Mouse (Mus musculus) limb, embryonic 15.5 days (tissue): ENCODE data around the gene St3gal6. TPM values are rescaled to one million over a fixed set of nuclear protein-coding genes. Genes with fewer than 3 reads are reported as not detected.

Source experiments
- ATAC-seq: fragments of 200-750 bp; cut with Nextera tagmentation; 2 replicates; pipeline ENCODE4 v1.8.0; 2017; ENCODE audit warnings: low read depth, moderate TSS enrichment; ENCODE audit not compliant: insufficient number of reproducible peaks, low FRiP score, low TSS enrichment
- H3K27ac ChIP-seq: fragments of 300-500 bp; sonication (generic); 2 replicates; pipeline ENCODE4 v1.5.1; 2015; ENCODE audit warnings: moderate library complexity, mild to moderate bottlenecking, inconsistent platforms
- H3K27me3 ChIP-seq: fragments of 300-500 bp; sonication (generic); 2 replicates; pipeline ENCODE4 v1.6.1; 2015; ENCODE audit warnings: inconsistent platforms
- H3K36me3 ChIP-seq: fragments of 300-500 bp; sonication (generic); 2 replicates; pipeline ENCODE4 v1.6.1; 2015; ENCODE audit warnings: inconsistent platforms
- H3K4me1 ChIP-seq: fragments of 300-500 bp; sonication (generic); 2 replicates; pipeline ENCODE4 v1.6.1; 2015; ENCODE audit warnings: inconsistent platforms
- H3K4me2 ChIP-seq: fragments of 300-500 bp; sonication (generic); 2 replicates; pipeline ENCODE4 v1.6.1; 2015; ENCODE audit warnings: mild to moderate bottlenecking, inconsistent platforms
- H3K4me3 ChIP-seq: fragments of 300-500 bp; sonication (generic); 2 replicates; pipeline ENCODE4 v1.5.1; 2015; ENCODE audit warnings: mild to moderate bottlenecking, inconsistent platforms
- H3K9ac ChIP-seq: fragments of 300-500 bp; sonication (generic); 2 replicates; pipeline ENCODE4 v1.6.1; 2015; ENCODE audit warnings: inconsistent platforms
- H3K9me3 ChIP-seq: fragments of 300-500 bp; sonication (generic); 2 replicates; pipeline ENCODE4 v1.6.1; 2016; ENCODE audit warnings: inconsistent platforms
- whole genome bisulfite sequencing: fragments of 180-500 bp; shearing (Covaris S2); methylation state at CpG from one replicate; pipeline ENCODE4 v1.1.7; 2015; 5-methylcytosine and 5-hydroxymethylcytosine counted together
- polyA plus RNA-seq: library from polyadenylated mRNA; unstranded; fragments of >200 nt; fragmentation: Nextera tagmentation; extraction: Ambion mirVana; gene quantifications from 2 replicates; pipeline ENCODE4 v1.2.1, GENCODE M21; 2015

Gene St3gal6
- polyA plus RNA-seq = 16.0 and 16.9 TPM in 2 replicates

DNA sequence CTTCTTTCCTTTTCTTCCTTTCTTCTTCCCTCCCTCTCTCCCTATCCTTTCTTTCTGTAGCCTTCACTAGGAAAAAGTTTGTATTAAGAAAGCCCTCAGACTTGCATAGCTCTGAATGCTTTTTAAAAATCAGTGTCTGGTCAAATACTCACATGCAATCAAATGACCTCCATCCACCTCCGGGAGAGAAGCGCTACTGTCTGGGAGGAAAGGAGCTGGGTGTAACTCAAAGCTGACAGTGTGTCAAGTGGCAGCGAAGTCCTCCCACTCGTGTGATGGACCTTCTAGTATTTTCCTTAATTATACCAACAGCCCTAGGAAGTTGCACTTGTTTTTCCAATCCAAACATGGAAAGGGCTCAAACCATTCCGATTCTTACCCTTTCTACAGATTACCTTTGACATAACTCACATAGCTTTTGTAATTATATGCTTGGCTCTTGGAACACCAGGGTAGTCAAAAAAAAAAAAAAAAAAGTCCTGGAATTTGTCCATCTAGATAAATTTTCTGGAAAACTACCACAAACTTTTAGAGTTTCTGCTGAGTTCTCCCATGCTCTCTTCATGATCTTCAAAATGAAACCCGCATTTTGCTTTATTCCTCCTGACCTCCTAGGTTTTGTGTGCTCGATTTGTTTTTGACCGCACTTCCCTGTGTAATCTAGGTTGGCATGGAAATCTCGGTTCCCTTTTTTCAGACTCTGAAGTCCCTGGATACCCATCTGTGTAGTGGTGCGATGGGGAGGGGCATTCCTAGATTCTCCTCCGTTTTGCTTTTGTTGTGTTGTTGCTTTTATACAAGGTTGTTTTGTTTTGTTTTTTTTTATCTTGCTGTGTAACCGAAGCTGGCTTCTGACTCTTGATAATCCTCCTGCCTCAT is at the start of gene St3gal6:
Gene St3gal6, minus strand, starts transcription at position 272 of the 879 bp plus-strand sequence.
- WGBS = 85% methylated on average over 12 of the region's 12 CpGs
- Histone ChIP-seq H3K27ac (peak within 1 kb of the TSS; percentile 84), H3K9ac (peak within 1 kb of the TSS; percentile 69), H3K27me3 (no peaks in the 10 kb centered on the region), H3K4me1 (peaks cover 7% of the 10 kb centered on the region), H3K4me3 (peak within 1 kb of the TSS; percentile 78), H3K9me3 (no peaks in the 10 kb centered on the region), H3K36me3 (no peaks in the 10 kb centered on the region), H3K4me2 (peak within 1 kb of the TSS; percentile 85)
- no peak for ATAC-seq

DNA sequence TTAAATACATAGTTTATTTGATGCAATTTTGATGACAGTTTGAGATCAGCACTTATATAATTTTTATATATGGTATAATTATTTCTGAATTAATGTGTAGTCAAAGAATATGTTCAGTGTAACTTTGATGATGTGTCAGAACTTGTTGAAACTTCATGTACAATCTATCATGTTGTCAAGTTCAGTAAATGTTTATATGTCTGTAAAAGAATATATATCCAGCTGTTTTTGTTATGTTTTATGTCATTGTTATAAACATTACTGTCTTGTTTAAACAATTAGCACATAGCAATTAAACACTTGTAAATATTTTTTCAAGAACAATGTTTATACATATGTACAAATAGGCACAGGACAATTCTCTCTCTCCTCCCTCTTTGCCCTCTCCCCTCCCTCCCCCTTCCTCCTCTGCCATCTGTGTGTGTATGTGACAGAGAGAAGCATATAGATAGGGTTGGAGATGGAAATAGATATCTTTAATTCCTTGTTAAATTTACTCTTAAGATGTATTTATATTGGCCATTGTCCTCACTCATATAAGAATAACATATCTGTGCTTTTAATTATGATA is 46.7 kb upstream of the St3gal6 start:
- ATAC-seq = no peak
- H3K27me3 ChIP-seq = no peaks in the 10 kb centered on the region

DNA sequence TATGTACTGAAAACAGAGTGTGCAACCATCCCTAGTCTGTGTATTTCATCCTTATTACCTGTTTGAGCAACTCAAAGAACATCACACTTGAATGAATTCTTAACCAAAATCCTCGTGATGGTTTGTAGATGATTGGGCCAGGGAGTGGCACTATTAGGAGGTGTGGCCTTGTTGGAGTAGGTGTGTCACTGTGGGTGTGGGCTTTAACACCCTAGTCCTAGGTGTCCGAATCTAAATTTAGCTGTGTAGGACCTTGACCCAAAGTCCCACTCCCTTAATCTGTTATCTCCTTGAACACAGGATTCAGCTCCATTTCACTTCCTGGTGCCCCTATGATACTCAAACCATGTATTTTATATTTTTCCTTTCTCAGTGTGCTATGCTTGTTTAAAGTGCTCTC is 37.2 kb upstream of the St3gal6 start:
- Histone ChIP-seq H3K4me2 (no peak overlapping the region), H3K27ac (no peak overlapping the region), H3K27me3 (no peaks in the 10 kb centered on the region), H3K9me3 (no peaks in the 10 kb centered on the region), H3K4me3 (no peak overlapping the region), H3K36me3 (no peaks in the 10 kb centered on the region), H3K4me1 (no peaks in the 10 kb centered on the region), H3K9ac (no peak overlapping the region)
- no peak for ATAC-seq
- 79% methylated on average over 2 of the region's 2 CpGs for WGBS

More for the DNA sequence above, 46.7 kb upstream of the St3gal6 start:
- H3K4me3 ChIP-seq = no peak overlapping the region
- H3K27ac ChIP-seq = no peak overlapping the region
- no peaks in the 10 kb centered on the region for H3K4me1 ChIP-seq
- no peak overlapping the region for H3K9ac ChIP-seq
- no peak overlapping the region for H3K4me2 ChIP-seq
- H3K9me3 ChIP-seq = no peaks in the 10 kb centered on the region
- no peaks in the 10 kb centered on the region for H3K36me3 ChIP-seq

DNA sequence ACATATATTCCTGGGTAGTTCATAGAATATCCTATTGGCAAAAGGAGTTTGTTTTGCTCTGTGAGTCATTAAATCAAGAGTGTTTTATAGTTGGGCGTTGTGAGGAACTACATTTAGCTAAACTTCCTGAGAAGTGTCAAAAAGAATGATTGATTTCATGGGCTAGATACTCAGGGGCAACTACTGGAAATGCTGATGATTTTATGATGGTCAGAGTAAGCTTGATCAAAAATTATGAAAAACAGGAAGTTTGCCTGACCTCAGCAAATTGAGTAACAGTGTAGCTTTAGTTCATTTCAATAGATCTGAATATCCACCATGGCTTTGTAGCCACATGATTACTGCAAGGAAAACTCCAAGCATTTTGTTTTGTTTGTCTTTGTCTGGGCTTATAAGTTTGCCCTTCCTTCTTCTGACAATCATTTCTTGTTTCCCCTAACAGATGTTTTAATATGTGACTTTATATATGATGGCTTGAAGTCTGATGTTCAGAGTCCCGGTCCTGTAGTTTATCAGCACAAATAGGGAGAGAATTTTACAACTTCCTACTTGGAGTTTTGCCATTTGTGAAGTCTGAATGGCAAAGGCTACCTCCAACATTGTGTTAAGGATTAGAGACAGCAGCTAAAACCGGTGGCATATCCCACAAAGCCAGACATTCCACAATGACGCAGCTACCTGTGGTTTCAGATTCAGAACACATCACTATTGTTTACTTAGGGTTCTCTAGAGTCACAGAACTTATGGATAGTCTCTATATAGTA is 32.2 kb upstream of the St3gal6 start:
- 52% methylated on average over 4 of the region's 4 CpGs for WGBS
- no peak overlapping the region for H3K27ac ChIP-seq

DNA sequence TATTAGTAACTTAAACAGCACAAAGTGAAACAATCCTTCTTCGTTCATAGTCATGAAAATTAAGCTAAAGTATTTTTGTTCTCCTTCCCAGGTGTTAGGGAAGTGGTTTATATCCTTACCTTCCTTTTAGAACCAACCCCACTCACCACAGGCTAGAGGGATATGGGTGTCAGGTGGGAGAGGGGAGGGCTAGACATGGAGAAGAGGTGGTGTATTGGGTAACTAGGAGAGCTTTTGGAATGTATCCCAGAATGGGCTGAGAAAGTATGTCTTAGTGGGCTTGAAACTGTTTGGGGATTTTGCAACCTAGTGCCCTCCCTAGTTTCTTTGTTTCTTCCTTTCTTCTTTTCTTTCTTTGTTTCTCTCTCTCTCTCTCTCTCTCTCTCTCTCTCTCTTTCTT is 30.6 kb upstream of the St3gal6 start:
- Histone ChIP-seq H3K9me3 (no peaks in the 10 kb centered on the region), H3K4me1 (no peaks in the 10 kb centered on the region), H3K36me3 (no peaks in the 10 kb centered on the region), H3K4me3 (no peak overlapping the region), H3K4me2 (no peak overlapping the region), H3K9ac (no peak overlapping the region), H3K27ac (no peak overlapping the region), H3K27me3 (no peaks in the 10 kb centered on the region)
- no peak for ATAC-seq
- WGBS = 80% methylated on average over 1 of the region's 1 CpGs

More for the DNA sequence above, 32.2 kb upstream of the St3gal6 start:
- Histone ChIP-seq H3K36me3 (no peaks in the 10 kb centered on the region), H3K9me3 (no peaks in the 10 kb centered on the region), H3K4me1 (no peaks in the 10 kb centered on the region), H3K4me2 (no peak overlapping the region), H3K4me3 (no peak overlapping the region), H3K9ac (no peak overlapping the region), H3K27me3 (no peaks in the 10 kb centered on the region)
- no peak for ATAC-seq

DNA sequence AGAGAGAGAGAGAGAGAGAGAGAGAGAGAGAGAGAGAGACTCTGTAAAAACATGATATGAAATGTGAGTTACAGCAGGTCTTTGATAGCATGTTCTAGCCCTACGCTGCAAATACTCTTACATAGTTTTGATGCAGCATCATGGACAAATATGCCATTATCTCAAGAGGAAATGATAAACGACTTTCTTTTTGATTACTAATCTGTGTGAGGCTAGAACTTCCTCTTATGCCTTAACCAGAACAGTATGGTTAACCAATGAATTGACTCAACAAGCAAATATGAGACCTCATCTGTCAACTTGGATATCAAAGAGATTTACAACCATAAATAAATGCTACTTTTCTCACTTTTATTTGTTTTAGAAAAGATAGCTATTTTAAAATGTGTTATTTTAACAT is 24.0 kb upstream of the St3gal6 start:
- Histone ChIP-seq H3K9me3 (no peaks in the 10 kb centered on the region), H3K4me3 (no peak overlapping the region), H3K36me3 (no peaks in the 10 kb centered on the region), H3K27me3 (no peaks in the 10 kb centered on the region), H3K27ac (no peak overlapping the region), H3K4me2 (no peak overlapping the region), H3K4me1 (no peaks in the 10 kb centered on the region), H3K9ac (no peak overlapping the region)
- 74% methylated on average over 2 of the region's 2 CpGs for WGBS
- ATAC-seq = no peak

DNA sequence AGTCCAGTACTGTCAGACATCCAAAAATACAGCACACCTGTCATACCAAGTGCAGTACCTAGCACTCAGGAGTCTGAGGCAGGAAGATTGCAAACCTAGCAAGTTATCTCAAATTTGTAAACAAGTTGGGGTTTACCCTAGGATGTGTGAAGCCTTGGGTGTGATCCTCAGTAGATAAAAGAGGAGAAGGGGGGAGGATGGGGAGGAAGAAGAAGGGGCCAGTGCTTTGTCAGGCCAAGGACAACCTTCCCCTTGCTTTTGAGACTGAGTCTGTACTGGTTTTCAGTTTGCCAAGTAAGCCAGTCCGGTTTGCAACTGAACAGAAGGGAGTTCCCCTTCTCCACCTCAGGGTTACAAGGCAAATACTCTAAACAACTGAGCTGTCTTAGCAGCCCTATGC is 22.1 kb upstream of the St3gal6 start:
- no peak overlapping the region for H3K4me2 ChIP-seq
- WGBS = 57% methylated on average over 1 of the region's 1 CpGs
- ATAC-seq = no peak
- H3K27ac ChIP-seq = no peak overlapping the region
- no peaks in the 10 kb centered on the region for H3K36me3 ChIP-seq
- no peaks in the 10 kb centered on the region for H3K4me1 ChIP-seq
- no peak overlapping the region for H3K9ac ChIP-seq
- H3K4me3 ChIP-seq = no peak overlapping the region
- H3K9me3 ChIP-seq = no peaks in the 10 kb centered on the region
- no peaks in the 10 kb centered on the region for H3K27me3 ChIP-seq

DNA sequence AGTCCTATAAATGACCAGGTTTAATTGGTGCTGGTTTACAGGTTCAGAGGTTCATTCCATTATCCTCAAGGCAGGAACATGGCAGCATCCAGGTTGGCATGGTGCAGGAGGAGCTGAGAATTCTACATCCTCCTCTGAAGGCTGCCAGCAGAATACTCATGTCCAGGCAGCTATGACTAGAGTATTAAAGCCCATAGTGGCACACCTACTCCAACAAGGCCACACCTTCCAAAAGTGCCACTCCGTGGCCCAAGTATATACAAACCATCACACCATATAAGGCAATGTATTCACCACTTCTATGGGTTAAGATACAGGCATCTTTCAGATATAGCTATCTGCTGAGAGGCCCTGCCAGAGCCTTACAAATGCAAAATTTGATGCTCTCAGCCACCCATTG is 15.4 kb upstream of the St3gal6 start:
- Histone ChIP-seq H3K36me3 (no peaks in the 10 kb centered on the region), H3K9me3 (no peaks in the 10 kb centered on the region), H3K4me1 (no peaks in the 10 kb centered on the region), H3K9ac (no peak overlapping the region), H3K4me3 (no peak overlapping the region), H3K27me3 (no peaks in the 10 kb centered on the region), H3K4me2 (no peak overlapping the region), H3K27ac (no peak overlapping the region)
- no peak for ATAC-seq
- 83% methylated on average over 1 of the region's 1 CpGs for WGBS

DNA sequence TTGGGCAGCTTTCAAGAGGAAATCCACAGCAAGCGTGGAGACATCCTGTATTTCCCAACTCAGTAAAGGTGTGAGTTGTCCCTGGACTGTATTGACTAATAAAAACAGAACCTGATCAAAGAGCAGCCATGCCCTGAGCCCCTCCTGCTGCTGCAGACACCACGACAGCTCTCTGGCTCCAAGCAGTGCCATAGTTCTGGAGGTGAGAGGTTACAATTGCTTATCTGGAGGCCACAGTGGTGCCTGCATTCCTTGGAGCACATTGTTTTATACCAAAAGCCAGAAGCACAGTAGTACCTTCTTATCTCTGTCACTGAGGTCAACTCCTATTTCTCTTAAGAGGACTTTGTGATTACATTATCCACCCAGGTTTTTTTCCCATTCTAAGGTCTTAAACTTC is 15.0 kb upstream of the St3gal6 start:
- Histone ChIP-seq H3K9me3 (no peaks in the 10 kb centered on the region), H3K4me3 (no peak overlapping the region), H3K9ac (no peak overlapping the region), H3K27me3 (no peaks in the 10 kb centered on the region), H3K4me1 (no peaks in the 10 kb centered on the region), H3K36me3 (no peaks in the 10 kb centered on the region), H3K4me2 (no peak overlapping the region), H3K27ac (no peak overlapping the region)
- ATAC-seq = no peak
- 34% methylated on average over 2 of the region's 2 CpGs for WGBS

DNA sequence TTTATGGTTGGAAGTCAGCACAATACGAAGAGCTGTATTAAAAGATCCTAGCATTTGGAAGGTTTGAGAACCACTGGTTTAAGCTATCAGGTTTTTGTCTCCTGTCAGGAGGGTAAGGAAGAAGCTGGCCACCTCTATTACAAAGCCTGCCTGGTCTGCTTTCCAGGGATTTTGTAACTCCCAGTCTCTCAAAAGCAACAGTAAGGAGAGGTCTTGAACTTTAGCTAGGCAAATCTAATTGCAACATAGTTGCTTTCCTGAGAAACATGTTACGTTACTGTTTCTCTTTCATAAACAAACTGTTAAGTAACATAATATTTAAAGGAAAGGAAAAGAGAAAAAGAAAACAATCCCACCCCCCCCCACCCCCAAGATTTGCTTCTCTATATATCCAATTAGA is 12.0 kb upstream of the St3gal6 start:
- Histone ChIP-seq H3K27ac (no peak overlapping the region), H3K9ac (no peak overlapping the region), H3K4me2 (no peak overlapping the region), H3K27me3 (no peaks in the 10 kb centered on the region), H3K36me3 (no peaks in the 10 kb centered on the region), H3K9me3 (no peaks in the 10 kb centered on the region), H3K4me3 (no peak overlapping the region), H3K4me1 (no peaks in the 10 kb centered on the region)
- WGBS = 85% methylated on average over 2 of the region's 2 CpGs
- no peak for ATAC-seq

DNA sequence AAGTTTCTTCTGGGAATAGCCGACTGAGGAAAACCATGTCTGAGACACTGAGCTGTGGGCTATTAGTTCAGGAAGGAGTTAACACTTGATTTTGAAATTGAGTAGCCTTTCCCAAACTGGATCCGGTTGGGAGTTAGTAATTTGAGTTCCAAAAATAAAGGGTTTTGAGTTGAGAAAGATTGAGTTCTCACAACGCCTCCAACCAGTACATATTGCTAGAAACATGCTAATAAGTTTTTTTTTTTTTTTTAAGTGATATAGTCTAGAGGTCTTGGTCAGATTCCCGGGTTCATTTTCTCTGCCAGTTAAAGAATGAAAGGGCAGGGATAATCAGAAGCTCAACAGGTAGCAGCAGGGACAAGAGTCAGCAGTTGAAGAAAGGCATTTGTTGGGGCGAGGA is 11.2 kb upstream of the St3gal6 start:
- Histone ChIP-seq H3K36me3 (no peaks in the 10 kb centered on the region), H3K9ac (no peak overlapping the region), H3K27me3 (no peaks in the 10 kb centered on the region), H3K4me1 (no peaks in the 10 kb centered on the region), H3K4me2 (no peak overlapping the region), H3K9me3 (no peaks in the 10 kb centered on the region), H3K4me3 (no peak overlapping the region), H3K27ac (no peak overlapping the region)
- no peak for ATAC-seq
- 63% methylated on average over 5 of the region's 5 CpGs for WGBS
